Mouse (Mus musculus) limb, embryonic 14.5 days (tissue): Measurements from ENCODE around the gene Ryr1. TPM values are rescaled to one million over a fixed set of nuclear protein-coding genes. Genes with fewer than 3 reads are reported as not detected.

Source experiments
- ATAC-seq: fragments of 200-750 bp; cut with Nextera tagmentation; 2 replicates; pipeline ENCODE4 v1.8.0; 2017; ENCODE audit warnings: low read depth, moderate number of reproducible peaks, moderate TSS enrichment; ENCODE audit not compliant: low FRiP score
- DNase-seq: peaks from one replicate; pipeline ENCODE4 v3.0.0-alpha.2; 2015; ENCODE audit warnings: low spot score
- H3K27ac ChIP-seq: fragments of 300-500 bp; sonication (generic); replicated peaks from 2 replicates; pipeline ENCODE4 v1.5.1; 2014; ENCODE audit warnings: low read depth, mild to moderate bottlenecking, low read length, moderate library complexity, mixed read lengths
- H3K27me3 ChIP-seq: fragments of 300-500 bp; sonication (generic); 2 replicates; pipeline ENCODE4 v1.6.1; 2014; ENCODE audit warnings: low read length, mixed read lengths; ENCODE audit not compliant: control insufficient read depth, insufficient read depth
- H3K36me3 ChIP-seq: fragments of 300-500 bp; sonication (generic); 2 replicates; pipeline ENCODE4 v1.6.1; 2014; ENCODE audit warnings: mild to moderate bottlenecking, low read length, moderate library complexity, mixed read lengths; ENCODE audit not compliant: control insufficient read depth, insufficient read depth
- H3K4me1 ChIP-seq: fragments of 300-500 bp; sonication (generic); 2 replicates; pipeline ENCODE4 v1.6.1; 2014; ENCODE audit warnings: antibody characterized with exemption, low read length, mixed read lengths; ENCODE audit not compliant: control insufficient read depth, insufficient read depth
- H3K4me2 ChIP-seq: fragments of 300-500 bp; sonication (generic); replicated peaks from 2 replicates; pipeline ENCODE4 v1.6.1; 2014; ENCODE audit warnings: low read depth, mild to moderate bottlenecking, low read length, moderate library complexity; ENCODE audit not compliant: severe bottlenecking
- H3K4me3 ChIP-seq: fragments of 300-500 bp; sonication (generic); replicated peaks from 2 replicates; pipeline ENCODE4 v1.5.1; 2014; ENCODE audit warnings: low read length
- H3K9ac ChIP-seq: fragments of 300-500 bp; sonication (generic); 2 replicates; pipeline ENCODE4 v1.6.1; 2014; ENCODE audit warnings: mild to moderate bottlenecking, low read depth, low read length, moderate library complexity; ENCODE audit not compliant: severe bottlenecking
- H3K9me3 ChIP-seq: fragments of 300-500 bp; sonication (generic); 2 replicates; pipeline ENCODE4 v1.6.1; 2016; ENCODE audit warnings: low read length; ENCODE audit not compliant: control insufficient read depth
- POLR2A ChIP-seq: fragments of 200-500 bp; IDR thresholded peaks from 2 replicates; pipeline ENCODE4 v1.8.0; 2012; ENCODE audit warnings: inconsistent platforms, mild to moderate bottlenecking, moderate library complexity, borderline replicate concordance; ENCODE audit not compliant: insufficient read depth, insufficient read length; ENCODE audit errors: extremely low read depth
- WGBS: fragments of 180-500 bp; shearing (Covaris S2); extraction: QIAGEN DNeasy Blood & Tissue Kit; methylation state at CpG from one replicate; pipeline ENCODE4 v1.1.7; 2014; 5-methylcytosine and 5-hydroxymethylcytosine counted together
- polyA plus RNA-seq, 2 experiments: library from polyadenylated mRNA; depleted of rRNA in 1 of 2; stranded (reverse) in 1 of 2; unstranded in 1 of 2; fragments of >200 nt; fragmentation: Nextera tagmentation in 1 of 2; extraction: Ambion mirVana in 1 of 2; gene quantifications; 2 replicates each; pipeline versions ENCODE4 v1.2.1 to v1.2.3; 2012 to 2014

Ryr1 gene
- polyA plus RNA-seq, 2 experiments: 7.7 to 26.5 TPM

DNA sequence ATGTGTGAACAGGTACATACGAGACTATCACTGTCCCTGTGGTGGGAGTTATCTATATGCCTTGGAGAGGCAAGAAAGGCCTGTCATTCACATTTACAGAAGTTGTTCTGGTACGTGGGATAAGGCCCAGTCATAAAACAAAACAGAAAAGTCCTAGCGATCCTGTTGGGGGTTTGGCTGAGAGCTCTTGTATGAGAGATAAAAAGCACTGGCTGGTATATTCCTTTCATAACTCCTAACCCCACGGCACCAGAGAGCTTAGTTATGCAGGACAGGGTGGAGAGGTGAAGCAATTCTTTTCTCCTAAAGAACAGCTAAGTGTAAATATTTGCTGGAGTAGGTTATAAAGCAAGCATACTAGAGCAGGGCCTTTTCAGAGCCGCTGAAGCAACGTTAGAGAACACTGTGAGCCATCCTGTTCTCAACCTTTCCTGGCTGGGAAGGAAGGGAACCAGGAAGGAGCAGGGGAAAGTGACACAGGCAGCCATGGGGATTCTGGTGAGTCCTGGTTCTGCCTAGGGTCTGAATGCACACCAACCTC lies 165.4 kb downstream of the Ryr1 start:
- Histone ChIP-seq H3K27me3 (no peaks in the 10 kb centered on the region), H3K4me3 (peak overlapping the region; percentile 100), H3K27ac (peak overlapping the region; percentile 10; the same call in 1 of the 2 replicates), H3K4me2 (peak overlapping the region; percentile 75), H3K4me1 (peaks cover 51% of the 10 kb centered on the region), H3K9ac (peak overlapping the region; percentile 90), H3K36me3 (peaks cover 9% of the 10 kb centered on the region), H3K9me3 (no peaks in the 10 kb centered on the region)
- no peak for DNase-seq
- no peak for ATAC-seq
- TF ChIP-seq POLR2A: no peak
- 31% methylated on average over 6 of the region's 6 CpGs for WGBS

DNA sequence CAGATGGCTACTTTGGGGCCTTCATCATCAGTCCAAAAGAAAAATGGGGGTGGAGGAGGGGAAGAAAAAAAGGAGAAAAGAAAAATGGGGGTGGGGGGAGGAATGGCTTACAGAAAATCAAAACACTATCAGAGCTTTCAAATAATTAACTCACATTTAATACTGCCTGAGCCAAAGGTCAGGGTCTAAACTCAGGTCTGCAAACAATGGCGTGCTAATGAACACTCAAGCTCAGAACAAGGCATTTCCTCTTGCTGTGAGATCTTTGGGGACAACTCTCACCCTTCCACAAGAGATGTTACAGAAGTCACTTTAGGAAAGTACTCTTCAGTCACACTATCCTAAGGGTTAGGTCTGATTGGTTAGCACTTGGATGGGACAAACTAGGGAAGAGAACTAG lies 166.2 kb downstream of the Ryr1 start:
- Histone ChIP-seq H3K4me1 (peaks cover 56% of the 10 kb centered on the region), H3K9me3 (no peaks in the 10 kb centered on the region), H3K9ac (no peak overlapping the region), H3K36me3 (peaks cover 10% of the 10 kb centered on the region), H3K27me3 (no peaks in the 10 kb centered on the region), H3K4me3 (no peak overlapping the region), H3K4me2 (peak overlapping the region; percentile 75), H3K27ac (no peak overlapping the region)
- 57% methylated on average over 1 of the region's 1 CpGs for WGBS
- ATAC-seq (no peak), DNase-seq (no peak)
- TF ChIP-seq POLR2A: no peak

DNA sequence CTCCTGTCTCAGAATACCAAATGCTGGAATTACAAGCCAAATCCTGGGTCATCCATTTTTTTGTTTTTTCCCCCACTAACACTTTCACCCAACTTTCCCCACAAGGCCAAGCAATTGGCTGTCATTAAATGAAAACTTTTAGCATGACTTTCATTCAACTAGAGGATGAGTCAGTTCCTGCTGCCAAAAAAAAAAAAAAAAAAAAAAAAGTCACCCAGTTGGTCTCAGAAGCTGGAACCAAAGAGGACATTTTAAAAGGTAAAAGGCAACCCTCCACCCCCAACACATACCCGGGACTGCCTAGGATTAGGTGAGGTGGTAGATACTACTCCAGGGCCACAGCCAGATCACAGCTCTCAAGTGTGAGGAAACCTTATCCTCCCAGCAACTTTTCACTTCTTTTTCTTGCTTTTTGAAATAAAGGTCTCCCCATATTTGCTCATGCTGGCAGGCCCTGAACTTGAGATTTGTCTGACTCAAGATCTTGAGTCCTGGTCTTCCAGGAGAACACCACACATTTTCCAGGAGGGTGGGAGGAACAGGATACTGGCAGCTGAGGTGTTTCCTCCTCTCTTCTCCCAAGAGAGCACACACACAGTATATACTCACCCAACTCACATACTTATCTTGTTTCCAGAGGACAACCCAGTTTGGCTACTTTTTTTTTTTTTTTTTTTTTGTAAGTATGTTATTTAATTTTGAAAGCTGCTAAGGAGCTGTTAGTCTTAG lies 166.8 kb downstream of the Ryr1 start:
- Histone ChIP-seq H3K9ac (no peak overlapping the region), H3K27ac (no peak overlapping the region), H3K4me3 (no peak overlapping the region), H3K4me2 (no peak overlapping the region), H3K4me1 (peaks cover 62% of the 10 kb centered on the region), H3K36me3 (peaks cover 10% of the 10 kb centered on the region), H3K27me3 (no peaks in the 10 kb centered on the region), H3K9me3 (no peaks in the 10 kb centered on the region)
- TF ChIP-seq POLR2A: no peak
- DNase-seq (no peak), ATAC-seq (no peak)
- 37% methylated on average over 1 of the region's 1 CpGs for WGBS

DNA sequence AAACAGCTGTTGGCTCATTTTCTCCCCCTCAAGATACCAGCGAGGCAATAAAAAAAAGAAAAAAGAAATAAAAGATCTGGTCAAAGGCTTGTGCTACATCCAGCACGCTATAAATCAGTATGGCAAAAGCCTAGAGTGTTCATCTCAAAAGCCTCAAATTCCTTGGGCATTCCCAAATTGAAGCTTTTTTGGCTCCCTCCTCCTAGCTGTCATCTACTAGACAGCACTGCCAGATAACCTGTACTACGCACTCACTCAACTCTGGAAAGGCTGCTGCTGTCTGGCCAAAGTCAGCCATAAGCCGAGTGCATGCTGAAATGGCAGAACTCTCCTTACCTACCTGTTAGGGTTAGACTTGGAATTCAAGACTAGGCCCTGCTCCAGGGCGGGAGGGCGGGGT lies 167.7 kb downstream of the Ryr1 start:
- no peak overlapping the region for H3K4me2 ChIP-seq
- H3K36me3 ChIP-seq: peaks cover 10% of the 10 kb centered on the region
- H3K9me3 ChIP-seq: no peaks in the 10 kb centered on the region
- no peak for DNase-seq
- 62% methylated on average over 6 of the region's 6 CpGs for WGBS
- no peak overlapping the region for H3K27ac ChIP-seq
- peaks cover 64% of the 10 kb centered on the region for H3K4me1 ChIP-seq
- no peak for ATAC-seq
- H3K27me3 ChIP-seq: no peaks in the 10 kb centered on the region
- H3K9ac ChIP-seq: no peak overlapping the region
- no peak for TF ChIP-seq POLR2A
- no peak overlapping the region for H3K4me3 ChIP-seq

DNA sequence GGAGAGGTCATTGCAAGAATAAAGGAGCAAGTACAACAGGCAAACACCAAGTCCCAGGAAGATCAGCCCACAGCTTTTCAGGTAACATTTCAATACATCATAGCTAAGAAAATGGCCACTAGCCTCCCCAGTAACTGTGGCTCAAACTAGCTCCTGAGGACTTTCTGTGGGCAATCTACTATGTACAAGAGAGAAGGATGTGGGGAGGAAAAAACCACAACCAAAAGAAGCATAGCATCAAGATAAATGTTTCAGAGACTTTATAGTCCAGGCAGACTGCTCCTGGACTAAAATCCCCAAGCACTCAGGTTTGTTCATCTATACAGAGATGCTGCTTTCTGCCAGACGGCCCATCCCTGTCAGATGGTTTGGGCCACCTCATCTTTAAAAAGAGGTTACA lies 168.7 kb downstream of the Ryr1 start:
- Histone ChIP-seq H3K9me3 (no peaks in the 10 kb centered on the region), H3K27ac (no peak overlapping the region), H3K4me3 (no peak overlapping the region), H3K9ac (no peak overlapping the region), H3K27me3 (no peaks in the 10 kb centered on the region), H3K36me3 (peaks cover 10% of the 10 kb centered on the region), H3K4me2 (no peak overlapping the region), H3K4me1 (peaks cover 74% of the 10 kb centered on the region)
- TF ChIP-seq POLR2A: no peak
- no peak for ATAC-seq
- 93% methylated on average over 1 of the region's 1 CpGs for WGBS
- no peak for DNase-seq
